Mouse (Mus musculus): Measurements from ENCODE around the gene Cebpa.

Gene Cebpa

GRCm38 (mm10) chr7:35122401-35123320 is 3.6 kb downstream of the Cebpa start:
- H3K4me1 ChIP-seq (replicated peaks; ENCODE audit: low read depth, low read length): peaks cover 18% of the 10 kb centered on the region
- H3K36me3 ChIP-seq (ENCODE audit: insufficient read depth, low read length): no peaks in the 10 kb centered on the region

GRCm38 (mm10) chr7:35123431-35123953 is 4.4 kb downstream of the Cebpa start:
- Histone ChIP-seq H3K4me1 (replicated peaks; ENCODE audit: low read depth, low read length) (peaks cover 14% of the 10 kb centered on the region), H3K4me3 (replicated peaks; ENCODE audit: low read length) (no peak overlapping the region), H3K27me3 (ENCODE audit: insufficient read depth, low read length) (peaks cover 92% of the 10 kb centered on the region), H3K9me3 (ENCODE audit: low read length) (no peaks in the 10 kb centered on the region), H3K36me3 (ENCODE audit: insufficient read depth, low read length) (no peaks in the 10 kb centered on the region)
- TF ChIP-seq NANOG (IDR thresholded peaks at IDR 0.05; ENCODE audit: borderline replicate concordance, low read length): no peak
- no peak for TF ChIP-seq POU5F1 (IDR thresholded peaks at IDR 0.05; ENCODE audit: borderline replicate concordance, low read length)
- no peak for TF ChIP-seq CTCF (conservative IDR thresholded peaks at IDR 0.05; ENCODE audit: low read length)

More at GRCm38 (mm10) chr7:35122401-35123320, 3.6 kb downstream of the Cebpa start:
- TF ChIP-seq POU5F1 (IDR thresholded peaks at IDR 0.05; ENCODE audit: borderline replicate concordance, low read length): no peak
- no peak for TF ChIP-seq NANOG (IDR thresholded peaks at IDR 0.05; ENCODE audit: borderline replicate concordance, low read length)
- TF ChIP-seq CTCF (conservative IDR thresholded peaks at IDR 0.05; ENCODE audit: low read length): no peak
- Histone ChIP-seq H3K4me3 (replicated peaks; ENCODE audit: low read length) (no peak overlapping the region), H3K27me3 (ENCODE audit: insufficient read depth, low read length) (peaks cover 93% of the 10 kb centered on the region), H3K9me3 (ENCODE audit: low read length) (no peaks in the 10 kb centered on the region)

GRCm38 (mm10) chr7:35124216-35124615 is 5.1 kb downstream of the Cebpa start:
- Histone ChIP-seq H3K4me1 (replicated peaks; ENCODE audit: low read depth, low read length) (peaks cover 14% of the 10 kb centered on the region), H3K27me3 (ENCODE audit: insufficient read depth, low read length) (peaks cover 92% of the 10 kb centered on the region), H3K9me3 (ENCODE audit: low read length) (no peaks in the 10 kb centered on the region), H3K36me3 (ENCODE audit: insufficient read depth, low read length) (no peaks in the 10 kb centered on the region), H3K4me3 (replicated peaks; ENCODE audit: low read length) (no peak overlapping the region)
- TF ChIP-seq CTCF (conservative IDR thresholded peaks at IDR 0.05; ENCODE audit: low read length) (no peak), POU5F1 (IDR thresholded peaks at IDR 0.05; ENCODE audit: borderline replicate concordance, low read length) (no peak), NANOG (IDR thresholded peaks at IDR 0.05; ENCODE audit: borderline replicate concordance, low read length) (no peak)

DNA sequence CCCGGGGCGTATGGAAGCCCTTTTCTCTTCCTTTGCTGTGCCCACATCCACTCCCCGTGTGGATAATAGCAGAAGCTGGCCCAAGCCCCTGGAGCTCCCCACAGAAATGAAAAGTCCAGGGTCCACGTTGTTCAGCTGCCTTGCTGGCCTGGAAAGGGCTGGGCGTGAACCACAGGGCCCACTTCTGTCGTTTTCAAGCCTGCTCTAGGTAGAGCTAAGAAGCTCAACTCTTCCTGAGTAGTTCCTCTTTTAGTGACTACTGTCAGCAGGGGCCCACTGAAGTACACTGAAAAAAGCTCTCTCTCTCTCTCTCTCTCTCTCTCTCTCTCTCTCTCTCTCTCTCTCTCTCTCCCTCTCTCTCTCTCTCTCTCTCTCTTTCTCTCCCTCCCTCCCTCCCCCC is 5.7 kb downstream of the Cebpa start:
- H3K4me1 ChIP-seq (replicated peaks; ENCODE audit: low read depth, low read length): peaks cover 14% of the 10 kb centered on the region

DNA sequence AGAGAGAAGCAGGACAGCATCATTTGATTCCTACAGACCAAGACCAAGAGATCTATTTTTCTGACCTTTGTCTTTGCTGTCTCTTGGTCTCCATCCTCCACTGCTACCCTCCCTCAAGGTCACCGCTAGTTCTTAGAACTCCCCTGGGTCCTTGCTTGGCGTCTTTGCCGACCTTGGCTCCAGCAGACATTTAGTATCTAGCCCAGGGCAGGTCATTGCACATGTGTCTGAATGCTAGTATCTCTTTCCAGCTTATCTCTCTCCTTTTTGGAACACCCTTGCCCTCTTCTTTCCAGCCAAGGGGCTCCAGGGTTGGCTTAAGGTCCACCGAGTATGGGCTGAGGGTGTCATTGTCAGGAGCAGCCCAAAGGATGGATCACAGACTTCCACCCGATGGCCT is 6.9 kb downstream of the Cebpa start:
- Histone ChIP-seq H3K4me1 (replicated peaks; ENCODE audit: low read depth, low read length) (peaks cover 5% of the 10 kb centered on the region), H3K36me3 (ENCODE audit: insufficient read depth, low read length) (no peaks in the 10 kb centered on the region), H3K4me3 (replicated peaks; ENCODE audit: low read length) (no peak overlapping the region), H3K27me3 (ENCODE audit: insufficient read depth, low read length) (peaks cover 86% of the 10 kb centered on the region), H3K9me3 (ENCODE audit: low read length) (no peaks in the 10 kb centered on the region)
- no peak for TF ChIP-seq NANOG (IDR thresholded peaks at IDR 0.05; ENCODE audit: borderline replicate concordance, low read length)
- TF ChIP-seq CTCF (conservative IDR thresholded peaks at IDR 0.05; ENCODE audit: low read length): no peak
- TF ChIP-seq POU5F1 (IDR thresholded peaks at IDR 0.05; ENCODE audit: borderline replicate concordance, low read length): no peak

More for the DNA sequence above, 5.7 kb downstream of the Cebpa start:
- no peaks in the 10 kb centered on the region for H3K9me3 ChIP-seq (ENCODE audit: low read length)
- no peaks in the 10 kb centered on the region for H3K36me3 ChIP-seq (ENCODE audit: insufficient read depth, low read length)
- H3K4me3 ChIP-seq (replicated peaks; ENCODE audit: low read length): no peak overlapping the region
- no peak for TF ChIP-seq CTCF (conservative IDR thresholded peaks at IDR 0.05; ENCODE audit: low read length)
- no peak for TF ChIP-seq POU5F1 (IDR thresholded peaks at IDR 0.05; ENCODE audit: borderline replicate concordance, low read length)
- TF ChIP-seq NANOG (IDR thresholded peaks at IDR 0.05; ENCODE audit: borderline replicate concordance, low read length): no peak
- peaks cover 92% of the 10 kb centered on the region for H3K27me3 ChIP-seq (ENCODE audit: insufficient read depth, low read length)

GRCm38 (mm10) chr7:35127001-35127400 is 7.9 kb downstream of the Cebpa start:
- Histone ChIP-seq H3K4me3 (replicated peaks; ENCODE audit: low read length) (no peak overlapping the region), H3K4me1 (replicated peaks; ENCODE audit: low read depth, low read length) (peaks cover 3% of the 10 kb centered on the region; the same call in 1 of the 2 replicates)
- TF ChIP-seq NANOG (IDR thresholded peaks at IDR 0.05; ENCODE audit: borderline replicate concordance, low read length) (no peak), CTCF (conservative IDR thresholded peaks at IDR 0.05; ENCODE audit: low read length) (no peak), POU5F1 (IDR thresholded peaks at IDR 0.05; ENCODE audit: borderline replicate concordance, low read length) (no peak)

DNA sequence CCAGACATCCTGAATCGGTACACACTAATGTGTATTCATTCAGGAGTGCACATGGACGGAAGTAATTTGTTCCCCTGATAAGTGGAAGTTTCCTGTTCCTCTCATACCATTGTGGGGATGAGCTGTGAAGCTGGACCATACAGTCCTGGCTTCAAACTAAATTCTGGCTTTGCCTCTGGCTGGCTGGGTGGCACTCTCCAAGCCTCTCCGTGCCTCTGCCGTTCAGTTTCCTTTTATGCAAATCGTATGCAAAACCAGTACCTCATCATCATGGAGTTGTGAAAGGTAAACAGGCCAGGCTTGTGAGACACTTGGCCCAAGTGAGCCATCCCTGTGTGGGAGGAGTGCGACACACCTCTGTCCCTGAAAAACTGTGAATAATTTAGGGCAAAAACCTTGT is 8.6 kb downstream of the Cebpa start:
- Histone ChIP-seq H3K27me3 (ENCODE audit: insufficient read depth, low read length) (peaks cover 69% of the 10 kb centered on the region), H3K36me3 (ENCODE audit: insufficient read depth, low read length) (no peaks in the 10 kb centered on the region), H3K4me3 (replicated peaks; ENCODE audit: low read length) (no peak overlapping the region), H3K9me3 (ENCODE audit: low read length) (0 out of 2 replicates have a peak, but pooled peaks cover 4% of the 10 kb centered on the region), H3K4me1 (replicated peaks; ENCODE audit: low read depth, low read length) (peaks cover 3% of the 10 kb centered on the region; the same call in 1 of the 2 replicates)
- TF ChIP-seq CTCF (conservative IDR thresholded peaks at IDR 0.05; ENCODE audit: low read length): no peak
- no peak for TF ChIP-seq POU5F1 (IDR thresholded peaks at IDR 0.05; ENCODE audit: borderline replicate concordance, low read length)

More at GRCm38 (mm10) chr7:35127001-35127400, 7.9 kb downstream of the Cebpa start:
- H3K36me3 ChIP-seq (ENCODE audit: insufficient read depth, low read length): no peaks in the 10 kb centered on the region
- 0 out of 2 replicates have a peak, but pooled peaks cover 4% of the 10 kb centered on the region for H3K9me3 ChIP-seq (ENCODE audit: low read length)
- peaks cover 76% of the 10 kb centered on the region for H3K27me3 ChIP-seq (ENCODE audit: insufficient read depth, low read length)

Data from E14TG2a.4 (cell line).